Mouse (Mus musculus): ENCODE results near the gene Tex48.

GRCm38 (mm10) chr4:63594459-63595110 lies 27.6 kb downstream of the Tex48 start:
- no peak for TF ChIP-seq BHLHE40 (IDR thresholded peaks at IDR 0.05; ENCODE audit: low read depth, low read length)
- no peak for TF ChIP-seq CTCF (conservative IDR thresholded peaks at IDR 0.05 in 1 of 2, IDR thresholded peaks at IDR 0.05 in 1 of 2; ENCODE audit: low read depth in 2 of 2, low read length in 2 of 2)
- TF ChIP-seq USF1 (IDR thresholded peaks at IDR 0.05; ENCODE audit: low read depth, low read length), result no peak
- TF ChIP-seq EP300 (IDR thresholded peaks at IDR 0.05; ENCODE audit: low read length), result no peak
- no peak for TF ChIP-seq MYC (IDR thresholded peaks at IDR 0.05; ENCODE audit: low read depth, low read length)
- TF ChIP-seq SIN3A (IDR thresholded peaks at IDR 0.05; ENCODE audit: low read length), result no peak
- no peak for TF ChIP-seq E2F4 (IDR thresholded peaks at IDR 0.05; ENCODE audit: insufficient replicate concordance, low read depth, low read length)
- no peak for TF ChIP-seq SMC3 (IDR thresholded peaks at IDR 0.05; ENCODE audit: low read depth, low read length)
- no peak for TF ChIP-seq KAT2A (IDR thresholded peaks at IDR 0.05; ENCODE audit: insufficient replicate concordance, low read length)
- no peak for TF ChIP-seq RAD21 (IDR thresholded peaks at IDR 0.05; ENCODE audit: low read depth, low read length)
- no peak for TF ChIP-seq TCF12 (IDR thresholded peaks at IDR 0.05; ENCODE audit: low read depth, low read length)
- no peak for TF ChIP-seq CHD2 (IDR thresholded peaks at IDR 0.05; ENCODE audit: low read length)
- no peak for TF ChIP-seq ZNF384 (IDR thresholded peaks at IDR 0.05; ENCODE audit: low read depth, low read length)
- no peak for TF ChIP-seq MEF2A (IDR thresholded peaks at IDR 0.05; ENCODE audit: borderline replicate concordance, low read depth, low read length)

Measured in CH12.LX (cell line).